Mouse (Mus musculus) thymus, postnatal 10 days (tissue): Measurements from ENCODE around the gene Spats2l.

Experiments
- DNase-seq, 2 experiments: peaks; one replicate each; pipeline ENCODE4 v3.0.0; 2021; ENCODE audit warnings: low spot score in 2 of 2

Spats2l gene

GRCm38 (mm10) chr1:57890259-57890902 lies 116.4 kb downstream of the Spats2l start:
- DNase-seq: no peak

GRCm38 (mm10) chr1:57890903-57891267 lies 116.9 kb downstream of the Spats2l start:
- no peak for DNase-seq

- no peak for DNase-seq
Observed at GRCm38 (mm10) chr1:57901494-57901893, 127.5 kb downstream of the Spats2l start.

GRCm38 (mm10) chr1:57903793-57904192 lies 129.8 kb downstream of the Spats2l start:
- no peak for DNase-seq

GRCm38 (mm10) chr1:57905912-57906311 lies 131.9 kb downstream of the Spats2l start:
- no peak for DNase-seq

GRCm38 (mm10) chr1:57906312-57906711 lies 132.3 kb downstream of the Spats2l start:
- no peak for DNase-seq

GRCm38 (mm10) chr1:57911561-57911960 lies 137.6 kb downstream of the Spats2l start:
- no peak for DNase-seq

- DNase-seq: no peak
Observed at GRCm38 (mm10) chr1:57917342-57917741, 143.4 kb downstream of the Spats2l start.

- no peak for DNase-seq
Observed at GRCm38 (mm10) chr1:57918567-57918966, 144.6 kb downstream of the Spats2l start.

DNA sequence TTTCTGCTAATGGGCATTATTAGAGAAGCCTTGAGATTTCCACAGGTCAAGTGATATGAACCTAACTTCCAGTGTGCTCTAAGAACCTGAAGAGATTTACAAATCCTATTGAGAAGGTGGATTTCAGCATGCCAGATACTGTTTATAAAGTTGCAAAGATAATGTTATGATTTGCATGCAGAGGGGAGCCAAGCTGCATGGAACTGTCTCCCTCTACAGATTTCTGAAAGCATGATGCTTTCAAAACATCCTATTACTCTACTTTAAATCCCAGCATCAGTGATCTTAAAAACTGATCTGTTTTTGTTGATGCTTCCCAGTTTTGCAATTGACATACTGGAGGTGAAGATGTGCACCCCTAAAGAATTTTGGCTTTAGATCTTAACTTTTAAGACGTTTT lies 160.3 kb downstream of the Spats2l start:
- no peak for DNase-seq

DNA sequence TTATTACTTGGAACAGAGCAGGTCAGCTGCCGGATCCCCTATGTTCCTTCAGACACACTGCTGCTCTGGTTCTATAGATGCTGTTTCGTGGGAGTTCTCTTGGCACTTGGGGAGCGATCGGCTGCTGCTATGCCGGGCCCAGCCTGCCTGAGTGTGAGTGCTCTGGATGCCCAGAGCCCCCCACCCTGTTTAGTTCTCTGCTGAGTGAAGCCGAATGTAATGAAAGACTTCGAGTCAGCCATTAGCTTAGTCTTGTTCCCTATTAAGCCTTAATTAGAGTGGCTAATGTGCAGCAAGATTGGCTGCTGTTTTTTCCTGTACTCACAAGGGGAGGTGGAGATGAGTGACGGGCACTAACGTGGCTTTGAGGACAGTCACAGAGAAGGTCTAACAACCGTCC lies 166.7 kb downstream of the Spats2l start:
- no peak for DNase-seq

DNA sequence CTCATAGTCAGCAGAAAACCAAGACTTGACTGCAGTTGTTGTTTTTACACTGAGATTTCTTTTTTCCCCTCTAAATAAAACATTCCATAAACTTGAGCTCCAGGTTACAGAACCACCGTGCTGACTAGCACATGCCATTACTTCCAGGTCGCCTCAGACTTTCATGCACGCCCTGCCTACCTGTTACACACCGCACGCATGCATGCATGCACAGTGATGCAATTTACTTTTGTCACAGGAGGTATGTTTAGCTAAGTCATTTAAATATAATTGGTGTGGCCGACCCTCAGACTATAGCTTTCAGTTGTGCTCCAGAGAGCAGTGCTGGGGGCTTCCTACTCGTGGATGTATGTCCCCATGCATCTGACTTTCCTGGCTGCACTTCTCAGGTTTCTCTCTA lies 167.1 kb downstream of the Spats2l start:
- DNase-seq: no peak

DNA sequence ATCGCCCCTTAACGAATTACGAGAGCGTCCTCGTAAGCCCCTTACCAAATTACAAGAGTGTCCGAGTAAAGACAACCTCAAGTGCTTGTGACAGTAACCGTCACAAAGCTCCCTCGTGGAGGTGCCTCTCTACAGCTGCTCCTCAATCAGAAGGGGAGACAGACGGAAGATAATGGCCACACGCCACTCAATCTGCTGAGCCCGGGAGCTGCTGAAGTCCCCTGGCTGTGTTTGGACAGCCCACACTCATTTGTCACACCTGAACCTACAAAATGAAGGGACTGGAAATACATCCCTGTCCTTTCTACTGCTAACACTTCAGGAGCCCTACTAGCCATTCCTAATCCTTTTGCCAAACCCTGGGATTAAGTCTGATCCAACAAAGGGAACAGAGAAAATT lies 167.8 kb downstream of the Spats2l start:
- DNase-seq: no peak

- no peak for DNase-seq
Observed at GRCm38 (mm10) chr1:57942215-57942614, 168.3 kb downstream of the Spats2l start.

DNA sequence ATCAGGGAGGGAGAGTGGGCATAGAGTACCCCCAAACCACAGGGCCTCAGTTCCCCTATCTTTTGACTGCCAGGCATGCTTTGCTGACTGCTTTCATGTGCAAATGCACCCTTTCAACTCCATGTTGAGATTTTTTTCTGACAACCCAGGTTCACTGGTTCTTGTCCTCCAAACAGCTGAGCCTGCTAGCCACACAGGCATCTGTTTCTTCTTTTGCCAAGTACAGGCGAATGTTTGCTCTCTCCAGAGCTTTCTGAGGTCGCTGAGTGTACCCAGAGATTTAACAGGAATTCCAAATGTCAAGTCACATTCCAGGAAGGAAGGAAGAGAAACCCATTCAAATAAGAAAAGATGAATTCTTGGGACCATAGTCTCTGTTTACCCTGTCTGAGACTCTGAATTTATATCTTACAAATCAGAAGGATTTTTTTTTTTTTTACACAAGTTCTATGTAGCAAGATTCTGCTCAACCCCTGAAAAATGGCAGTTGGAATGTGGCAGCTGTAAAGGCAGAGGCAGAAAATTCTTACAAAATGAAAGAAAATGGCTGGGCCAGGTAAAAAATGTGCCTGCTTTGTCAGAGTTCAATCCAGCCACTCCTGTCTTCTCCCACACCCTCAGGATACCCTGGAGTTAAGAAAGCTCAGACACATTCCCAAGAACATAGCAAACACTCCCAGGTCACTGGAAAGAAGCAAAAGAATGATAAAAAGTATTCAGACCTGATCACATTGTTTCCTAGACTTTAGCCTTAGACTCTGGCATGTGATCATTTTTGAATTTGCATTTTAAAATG lies 173.8 kb downstream of the Spats2l start:
- DNase-seq: no peak

- DNase-seq: no peak
Observed at GRCm38 (mm10) chr1:57949195-57949594, 175.2 kb downstream of the Spats2l start.

- no peak for DNase-seq
Observed at GRCm38 (mm10) chr1:57949716-57950115, 175.8 kb downstream of the Spats2l start.

DNA sequence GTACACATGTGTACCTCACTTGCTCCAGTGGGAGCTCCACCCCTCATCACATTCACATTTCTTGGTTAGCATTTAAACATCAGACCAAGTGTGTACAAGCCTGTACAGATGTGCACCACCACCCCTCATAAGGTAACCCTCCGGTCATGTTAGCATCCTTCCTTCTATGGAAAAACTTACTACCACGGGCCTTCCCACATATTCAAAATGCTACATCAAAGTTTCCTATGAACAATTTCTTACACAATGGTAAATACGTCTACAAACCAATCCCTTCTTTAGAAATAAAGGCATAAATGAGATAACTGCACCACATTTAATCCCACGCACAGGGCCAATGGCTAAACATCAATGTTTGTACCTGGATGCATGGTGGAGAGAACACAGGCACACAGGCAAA lies 178.5 kb downstream of the Spats2l start:
- no peak for DNase-seq

GRCm38 (mm10) chr1:57953586-57954375 lies 179.8 kb downstream of the Spats2l start:
- no peak for DNase-seq

DNA sequence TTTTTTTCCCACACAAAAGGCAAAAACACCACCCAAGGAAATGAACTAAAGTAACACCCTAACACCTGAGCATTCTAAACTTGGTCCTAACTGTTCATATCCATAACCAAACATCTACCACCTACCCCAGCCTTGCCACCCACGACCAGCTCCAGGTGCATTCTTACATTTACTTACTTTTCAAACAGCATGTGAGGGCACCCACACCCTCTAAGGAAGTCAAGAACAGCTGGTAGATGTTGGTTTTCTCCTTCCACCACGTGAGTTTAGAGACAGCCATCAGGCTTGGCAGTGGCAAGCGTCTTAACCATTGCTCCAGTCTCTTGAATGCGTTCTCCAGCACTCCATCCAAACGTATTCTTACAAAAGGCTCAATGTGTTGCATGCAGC lies 180.4 kb downstream of the Spats2l start:
- DNase-seq: no peak

DNA sequence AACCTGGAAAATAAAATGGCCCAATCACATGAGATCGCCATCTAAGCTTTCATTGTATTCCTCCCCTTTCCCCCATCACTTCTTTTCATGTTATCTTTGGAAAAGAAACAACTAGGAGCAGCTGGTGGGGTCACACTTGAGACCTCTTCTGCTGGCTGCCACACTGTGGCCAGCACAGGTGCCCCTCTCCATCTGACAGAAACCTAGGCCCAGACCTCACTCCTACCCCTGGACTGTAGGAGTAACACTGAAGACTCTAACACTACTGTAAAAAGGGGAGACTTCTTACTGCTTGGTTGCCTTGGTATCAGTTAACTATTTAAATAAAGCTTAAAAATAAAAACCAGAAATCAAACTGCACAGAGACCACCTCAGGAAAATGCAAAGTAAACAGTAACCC lies 181.8 kb downstream of the Spats2l start:
- no peak for DNase-seq
